Mouse (Mus musculus): ENCODE measurements around the gene Kpna2. TPM values are rescaled to one million over a fixed set of nuclear protein-coding genes. Genes with fewer than 3 reads are reported as not detected.
"Not testable (repeated sequence)": the region's sequence is repeated elsewhere in the genome, so short reads cannot be mapped to it uniquely, and the experiment has no call there.

Kpna2 gene
- polyA plus RNA-seq, 1 experiment, result 53.4 TPM

DNA sequence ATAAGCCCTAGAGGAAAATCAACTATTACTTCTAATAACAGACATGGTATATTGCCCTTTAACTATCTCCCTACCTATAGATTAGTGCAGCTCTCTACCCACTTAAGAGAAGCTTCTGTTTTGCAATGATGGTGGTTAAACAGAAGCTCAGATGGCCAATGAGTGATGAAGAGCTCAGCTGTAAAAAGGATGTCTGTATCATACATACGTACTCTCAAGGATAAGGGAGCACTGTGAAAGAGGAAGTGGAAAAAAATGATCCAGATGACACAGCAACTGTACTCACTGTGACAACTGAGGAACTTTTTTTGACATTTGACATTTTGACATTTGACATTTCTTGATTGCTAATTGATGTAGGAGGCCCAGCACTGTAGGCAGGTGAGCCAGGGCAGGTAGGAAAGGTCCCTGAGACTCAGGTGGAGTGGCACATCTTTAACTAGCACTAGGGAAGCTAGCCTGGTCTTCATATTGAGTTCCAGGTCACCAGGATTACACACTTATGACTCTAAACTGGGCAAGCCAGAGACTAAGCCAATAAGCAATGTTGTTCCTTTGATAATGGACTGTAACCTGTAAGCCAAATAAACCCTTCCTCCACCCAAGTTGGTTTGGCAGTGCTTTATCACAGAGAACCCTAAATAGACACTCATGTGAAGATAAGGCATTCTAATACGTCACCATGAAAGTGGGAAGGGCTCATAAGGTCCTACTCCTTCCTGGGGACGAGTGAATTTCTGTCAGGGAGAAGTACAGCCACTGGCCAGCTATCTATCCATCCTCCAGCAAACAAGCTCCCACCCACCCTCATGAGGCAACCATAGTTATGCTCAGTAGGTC is 4.9 kb downstream of the Kpna2 start:
- no peak for DNase-seq (ENCODE audit: low read depth, low spot score)
- 42% methylated on average over 3 of the region's 3 CpGs for WGBS

GRCm38 (mm10) chr11:106987384-106987783 is 12.0 kb downstream of the Kpna2 start:
- DNase-seq (ENCODE audit: low read depth, low spot score), result no peak
- 85% methylated on average over 2 of the region's 2 CpGs for WGBS

DNA sequence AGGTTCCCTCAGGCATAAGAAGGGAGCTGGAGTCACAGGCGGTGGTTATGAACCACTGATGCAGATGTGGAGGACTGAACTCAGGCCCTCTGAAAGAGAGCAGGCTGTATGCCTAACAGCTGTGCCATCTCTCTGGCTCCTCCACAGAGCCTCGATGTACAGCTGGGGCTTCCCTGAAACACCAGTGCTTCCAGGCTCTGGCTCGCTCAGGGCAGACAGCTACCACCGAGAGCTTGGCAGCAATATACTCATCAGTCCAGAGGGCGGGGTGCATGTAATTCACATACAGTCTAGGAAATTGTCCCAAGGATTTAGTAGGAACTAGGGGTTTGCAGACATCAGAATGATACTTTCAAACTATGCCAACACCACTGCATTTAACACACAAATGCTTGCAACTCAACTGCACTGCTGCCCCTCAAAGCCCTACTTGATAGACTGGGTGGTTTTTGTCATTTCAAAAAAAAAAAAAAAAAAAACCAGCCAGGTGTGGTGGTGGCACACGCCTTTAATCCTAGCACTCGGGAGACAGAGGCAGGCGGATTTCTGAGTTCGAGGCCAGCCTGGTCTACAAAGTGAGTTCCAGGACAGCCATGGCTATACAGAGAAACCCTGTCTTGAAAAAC is 13.2 kb downstream of the Kpna2 start:
- DNase-seq (ENCODE audit: low read depth, low spot score), result not testable (repeated sequence)
- 65% methylated on average over 9 of the region's 9 CpGs for WGBS

GRCm38 (mm10) chr11:106982351-106982750 is 17.0 kb downstream of the Kpna2 start:
- DNase-seq (ENCODE audit: low read depth, low spot score), result no peak
- WGBS, result 19% methylated on average over 5 of the region's 5 CpGs

DNA sequence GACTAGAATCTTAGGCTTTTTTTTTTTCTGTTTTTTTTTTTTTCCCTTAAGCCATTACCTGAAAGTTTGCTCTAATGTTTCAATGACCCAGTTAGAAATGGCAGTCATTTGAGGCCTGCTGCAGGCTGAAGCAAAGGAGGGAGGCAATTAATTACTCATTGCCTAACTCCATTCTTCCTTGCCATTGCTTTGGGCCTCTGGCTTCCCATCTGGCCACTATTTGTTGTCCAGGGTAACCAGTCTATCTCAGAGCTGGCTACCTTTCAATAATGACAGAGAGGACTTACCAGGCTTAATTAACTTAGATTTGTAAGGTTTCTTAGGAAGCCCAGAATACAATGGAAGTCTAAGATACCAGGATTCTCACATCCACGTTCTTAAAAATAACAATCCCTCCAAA is 17.6 kb downstream of the Kpna2 start:
- whole genome bisulfite sequencing, result 78% methylated on average over 1 of the region's 1 CpGs
- no peak for DNase-seq (ENCODE audit: low read depth, low spot score)

DNA sequence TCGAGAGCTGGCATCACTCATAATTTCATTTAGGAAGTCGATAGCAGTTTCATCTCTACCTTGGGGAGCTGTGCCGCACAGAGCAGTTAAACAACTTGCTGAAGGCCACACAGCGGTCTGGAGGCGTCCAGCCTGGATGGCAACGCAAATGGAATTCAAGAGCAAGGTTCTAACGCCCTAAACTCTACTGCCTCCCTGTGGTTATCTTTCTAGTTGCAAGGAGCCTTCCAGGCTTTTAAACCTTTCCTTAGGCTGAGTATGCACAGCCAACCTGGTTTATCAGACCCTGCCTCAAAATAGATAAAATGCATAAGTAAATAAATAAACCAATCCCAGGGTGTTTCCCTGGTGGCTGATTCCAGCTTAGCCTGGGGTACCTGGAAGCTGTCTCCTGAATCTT is 18.9 kb downstream of the Kpna2 start:
- DNase-seq (ENCODE audit: low read depth, low spot score), result no peak
- WGBS, result 15% methylated on average over 7 of the region's 7 CpGs

- DNase-seq (ENCODE audit: low read depth, low spot score), result no peak
- WGBS, result 77% methylated on average over 8 of the region's 8 CpGs
Measured at GRCm38 (mm10) chr11:106976194-106976593, 23.1 kb downstream of the Kpna2 start.

DNA sequence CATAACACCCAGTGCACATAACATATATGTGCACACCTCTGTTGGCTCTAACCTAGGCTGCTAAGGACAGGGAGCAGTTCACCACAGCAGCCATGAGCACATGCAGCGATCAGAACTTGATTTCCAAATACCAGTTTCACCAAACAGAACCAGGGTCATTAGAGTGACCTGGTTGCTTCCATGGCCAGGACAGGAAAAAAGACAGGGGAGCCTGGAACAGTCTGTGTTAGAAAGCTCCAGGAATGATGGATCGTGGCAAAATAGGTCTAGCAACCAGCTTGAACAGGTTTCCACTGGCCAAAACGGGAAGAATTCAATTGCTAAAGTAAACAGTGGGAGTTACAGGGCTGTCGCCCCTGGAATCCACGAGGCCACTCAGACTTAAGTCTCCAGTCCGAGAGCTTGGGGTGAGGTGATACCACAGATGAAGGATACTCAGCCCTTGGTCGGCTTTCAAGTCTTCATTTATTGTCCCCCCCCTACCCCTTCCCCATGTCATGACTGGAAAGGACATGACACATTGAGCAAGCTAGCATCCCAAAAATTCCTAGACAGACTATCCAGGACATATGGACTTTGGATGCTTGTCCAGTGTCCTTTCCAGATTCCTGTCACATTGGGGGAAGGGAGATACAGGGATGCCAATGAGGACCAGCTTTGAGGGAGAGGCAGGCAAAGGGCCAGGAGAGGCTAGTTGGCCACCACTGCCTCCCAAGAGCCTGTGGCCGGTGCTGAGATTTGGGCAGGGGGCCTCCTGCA is 23.7 kb downstream of the Kpna2 start:
- DNase-seq (ENCODE audit: low read depth, low spot score), result no peak
- WGBS, result 49% methylated on average over 8 of the region's 8 CpGs

- no peak for DNase-seq (ENCODE audit: low read depth, low spot score)
- 74% methylated on average over 2 of the region's 2 CpGs for WGBS
Measured at GRCm38 (mm10) chr11:106974440-106974839, 24.9 kb downstream of the Kpna2 start.

DNA sequence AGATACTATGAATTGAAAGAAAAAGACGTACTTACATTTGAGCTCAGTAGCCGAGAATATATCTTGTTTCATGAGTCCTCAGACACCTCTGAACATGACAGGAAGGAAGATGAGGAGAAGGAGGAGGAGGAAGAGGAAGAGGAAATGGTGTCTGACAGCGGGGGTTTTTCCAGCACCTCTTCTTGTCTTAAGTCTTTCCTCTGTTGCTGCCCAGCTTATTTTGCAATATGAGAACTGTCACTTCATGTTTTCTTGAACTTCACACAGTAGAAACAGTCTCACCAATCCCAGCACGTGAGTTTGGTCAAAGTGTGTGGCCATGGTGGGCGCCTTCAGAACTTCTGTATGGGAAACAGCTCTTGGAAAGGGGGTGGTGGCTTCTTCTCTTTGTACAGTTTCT is 26.3 kb downstream of the Kpna2 start:
- no peak for DNase-seq (ENCODE audit: low read depth, low spot score)
- 83% methylated on average over 5 of the region's 5 CpGs for WGBS

GRCm38 (mm10) chr11:106969798-106970197 is 29.5 kb downstream of the Kpna2 start:
- WGBS, result 82% methylated on average over 8 of the region's 8 CpGs
- DNase-seq (ENCODE audit: low read depth, low spot score), result no peak

DNA sequence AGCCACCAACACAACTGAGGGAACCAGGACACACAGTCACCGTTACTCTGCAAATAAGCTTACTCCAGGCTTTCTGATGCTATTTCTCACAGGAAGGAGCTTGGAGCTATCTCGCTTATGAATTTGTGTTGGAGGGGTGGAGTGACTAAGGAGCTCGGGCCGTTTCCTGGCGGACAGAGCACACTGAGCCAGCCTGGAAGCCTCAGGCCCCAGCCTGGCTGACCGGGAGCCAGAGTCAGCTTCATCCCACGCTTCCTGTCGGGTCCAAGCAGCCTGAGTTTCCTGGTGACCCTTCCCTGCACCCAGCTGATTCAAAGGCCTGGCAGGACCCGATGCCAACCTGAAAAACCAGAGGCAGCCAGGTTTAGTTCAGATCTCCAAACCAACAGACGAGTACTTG is 31.7 kb downstream of the Kpna2 start:
- WGBS, result 56% methylated on average over 10 of the region's 10 CpGs
- DNase-seq (ENCODE audit: low read depth, low spot score), result no peak

GRCm38 (mm10) chr11:106965881-106966280 is 33.5 kb downstream of the Kpna2 start:
- 87% methylated on average over 4 of the region's 4 CpGs for WGBS
- DNase-seq (ENCODE audit: low read depth, low spot score), result no peak

- DNase-seq (ENCODE audit: low read depth, low spot score), result no peak
- 83% methylated on average over 9 of the region's 9 CpGs for WGBS
Measured at GRCm38 (mm10) chr11:106962310-106962709, 37.0 kb downstream of the Kpna2 start.

DNA sequence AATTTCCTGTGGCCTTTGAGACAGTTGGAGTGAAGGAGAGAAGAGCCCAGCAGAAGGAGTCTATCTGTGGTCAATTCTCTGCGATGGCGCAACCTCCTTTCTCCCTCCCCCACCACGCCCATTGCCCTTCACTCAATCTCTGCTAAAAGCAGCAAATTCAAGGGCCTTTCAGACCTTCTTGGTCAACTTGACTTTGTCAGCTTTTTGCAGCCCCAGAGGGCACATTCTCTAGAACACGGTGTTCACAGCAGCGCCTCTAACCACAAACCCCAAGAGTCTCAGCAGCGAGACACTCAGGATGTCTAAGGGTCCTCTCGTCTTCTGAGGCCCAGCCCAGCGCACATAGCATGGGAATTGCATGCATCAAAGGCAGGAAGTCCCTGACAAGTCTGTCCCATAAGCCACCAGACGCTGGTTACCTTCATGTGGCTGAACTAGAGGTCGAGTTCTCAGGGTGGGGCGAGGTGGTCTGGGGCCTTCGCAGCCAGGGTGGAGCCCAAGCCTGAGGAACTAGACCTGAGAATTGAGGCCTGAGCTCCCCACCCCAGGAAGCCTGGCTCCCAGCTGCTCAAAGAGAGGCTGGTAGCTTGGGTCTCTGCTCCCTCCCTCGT is 37.8 kb downstream of the Kpna2 start:
- WGBS, result 73% methylated on average over 13 of the region's 13 CpGs
- no peak for DNase-seq (ENCODE audit: low read depth, low spot score)

- no peak for DNase-seq (ENCODE audit: low read depth, low spot score)
- 97% methylated on average over 5 of the region's 5 CpGs for WGBS
Measured at GRCm38 (mm10) chr11:106959121-106959520, 40.2 kb downstream of the Kpna2 start.

- DNase-seq (ENCODE audit: low read depth, low spot score), result no peak
- 42% methylated on average over 6 of the region's 6 CpGs for WGBS
Measured at GRCm38 (mm10) chr11:106958407-106959071, 40.8 kb downstream of the Kpna2 start.

- DNase-seq (ENCODE audit: low read depth, low spot score), result no peak
- WGBS, result 31% methylated on average over 12 of the region's 12 CpGs
Measured at GRCm38 (mm10) chr11:106957271-106957980, 41.9 kb downstream of the Kpna2 start.

GRCm38 (mm10) chr11:106954566-106954965 is 44.8 kb downstream of the Kpna2 start:
- WGBS, result 68% methylated on average over 8 of the region's 8 CpGs

More at GRCm38 (mm10) chr11:106954566-106954965, 44.8 kb downstream of the Kpna2 start:
- DNase-seq (ENCODE audit: low read depth, low spot score), result no peak

All from large intestine, adult 2 months (tissue).